Mouse (Mus musculus): ENCODE measurements at regions not wholly inside any gene's neighbourhood (a gene's known extent, or its start where the extent isn't known, plus 50 kb on each side); places are given as distances from the start of the nearest gene placed in this dataset.

- TF ChIP-seq POLR2A (IDR thresholded peaks at IDR 0.05; ENCODE audit: low read depth, low read length) (no peak), CTCF (IDR thresholded peaks at IDR 0.05; ENCODE audit: extremely low read depth, insufficient read depth, insufficient read length, insufficient replicate concordance) (no peak)
Measured at GRCm38 (mm10) chr2:53682599-53682998, 402.8 kb downstream of the Rprm start.
